Mouse (Mus musculus) retina, postnatal 1 day (tissue): Measurements from ENCODE around the gene Moxd1.
A peak's percentile ranks its signal among the peaks of the same experiment; 100 is the strongest.
"Not testable (repeated sequence)": the region's sequence is repeated elsewhere in the genome, so short reads cannot be mapped to it uniquely, and the experiment has no call there.

Source experiments
- DNase-seq: peaks from one replicate; pipeline ENCODE4 v3.0.0-alpha.2; 2012

The Moxd1 gene

GRCm38 (mm10) chr10:24276211-24276610, 52.9 kb downstream of the Moxd1 start:
- no peak for DNase-seq

DNA sequence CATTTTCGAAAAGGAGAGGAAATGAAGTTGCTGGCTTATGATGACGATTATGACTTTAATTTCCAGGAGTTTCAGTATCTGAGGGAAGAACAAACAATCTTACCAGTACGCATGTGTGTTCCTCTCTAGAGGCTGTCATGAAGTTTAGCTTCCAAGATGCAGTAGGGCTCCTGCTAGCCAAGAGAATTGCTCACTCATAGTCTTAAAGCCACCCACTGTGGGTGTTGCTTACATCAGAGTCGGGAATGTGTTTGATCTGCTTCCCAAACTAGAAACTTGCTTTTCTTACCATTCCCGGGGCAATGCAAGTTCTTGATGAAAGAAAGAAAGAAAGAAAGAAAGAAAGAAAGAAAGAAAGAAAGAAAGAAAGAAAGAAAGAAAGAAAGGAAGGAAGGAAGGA, 59.3 kb downstream of the Moxd1 start:
- no peak for DNase-seq

- DNase-seq, result no peak
These were observed 68.3 kb downstream of the Moxd1 start for GRCm38 (mm10) chr10:24291611-24292010.

DNA sequence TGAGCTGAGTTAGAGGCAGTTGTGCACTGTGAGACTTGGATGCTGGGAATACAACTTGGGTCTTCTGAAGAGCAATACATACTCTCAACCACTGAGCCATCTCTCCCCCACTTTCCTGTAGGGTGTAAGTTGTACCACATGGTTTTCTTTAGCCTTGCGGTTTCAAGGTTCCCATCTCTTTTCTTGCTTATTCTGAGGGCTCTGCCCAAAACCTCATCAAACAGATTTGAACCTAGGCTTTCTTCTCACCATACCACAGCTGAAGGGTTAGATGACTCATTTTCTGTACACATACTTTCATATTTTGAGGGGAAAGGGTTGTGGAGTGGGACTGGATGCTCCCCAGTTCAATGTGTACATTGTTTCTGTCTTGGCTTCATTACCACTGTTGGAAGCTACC, 69.4 kb downstream of the Moxd1 start:
- no peak for DNase-seq

DNA sequence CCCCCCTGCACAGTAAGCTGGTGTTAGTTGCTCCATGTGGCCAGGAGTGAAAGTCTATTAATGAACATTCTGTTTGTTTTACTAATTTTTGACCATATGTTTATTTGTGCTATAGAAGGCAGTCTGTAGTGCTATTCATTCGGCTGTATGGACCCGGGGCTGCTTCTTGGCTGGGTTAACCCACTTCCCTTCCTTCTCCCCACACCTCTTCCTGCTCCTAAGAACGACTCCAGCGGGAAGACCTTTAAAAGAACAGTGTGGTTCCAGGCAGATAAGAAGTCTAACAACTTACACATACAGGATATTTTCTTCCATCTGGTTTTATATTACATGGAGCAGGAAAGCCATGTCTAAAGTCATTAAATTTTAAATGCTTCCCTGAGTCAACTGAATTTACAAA, 73.3 kb downstream of the Moxd1 start:
- DNase-seq, result no peak

- peak; percentile 66 for DNase-seq
These were observed 74.5 kb downstream of the Moxd1 start for GRCm38 (mm10) chr10:24297792-24298191.

DNA sequence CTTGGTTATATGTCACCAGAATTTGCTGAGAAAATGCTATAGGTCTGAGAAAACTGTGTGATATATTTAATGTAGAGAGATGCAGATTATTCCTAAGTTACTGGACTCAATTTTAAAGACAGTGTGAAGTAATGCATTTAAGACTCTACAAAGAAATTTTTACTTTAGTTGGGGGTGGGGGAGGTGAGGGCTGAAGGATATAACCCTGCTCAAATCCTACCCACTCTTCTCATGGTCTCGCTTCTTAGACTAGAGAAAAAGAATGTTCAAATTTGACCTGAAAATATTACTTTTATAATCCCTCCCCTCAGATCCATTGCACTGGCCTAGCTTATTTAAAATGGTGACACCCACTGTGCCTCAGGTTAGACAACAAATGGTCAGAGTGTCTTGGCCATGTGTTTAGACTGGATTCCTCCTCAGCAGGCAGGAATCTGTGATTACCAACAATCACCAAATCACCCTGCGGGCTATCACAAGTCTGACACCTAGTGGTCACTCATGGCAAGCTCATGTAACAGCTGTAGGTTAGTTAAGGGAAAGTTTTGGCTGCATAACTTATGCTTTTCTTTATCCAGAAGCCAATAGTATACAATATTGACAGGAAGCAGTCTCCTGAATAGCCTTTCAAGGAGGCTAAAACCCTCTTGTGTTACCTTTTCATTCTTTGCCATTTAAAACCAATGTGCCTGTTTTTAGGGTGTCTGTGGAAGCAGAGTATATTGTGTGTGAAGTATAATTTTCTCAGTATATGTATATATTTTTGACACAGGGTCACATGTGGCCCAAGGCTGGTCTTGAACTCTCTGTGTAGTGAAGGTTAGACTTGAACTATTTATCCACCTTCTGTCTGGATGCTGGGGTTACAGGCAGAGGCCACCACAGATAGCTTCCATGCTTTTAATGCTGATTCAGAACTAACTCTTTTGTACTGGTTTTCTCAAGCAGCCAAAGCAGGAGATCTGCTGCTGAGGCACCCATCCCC, 75.2 kb downstream of the Moxd1 start:
- DNase-seq, result peak; percentile 79

DNA sequence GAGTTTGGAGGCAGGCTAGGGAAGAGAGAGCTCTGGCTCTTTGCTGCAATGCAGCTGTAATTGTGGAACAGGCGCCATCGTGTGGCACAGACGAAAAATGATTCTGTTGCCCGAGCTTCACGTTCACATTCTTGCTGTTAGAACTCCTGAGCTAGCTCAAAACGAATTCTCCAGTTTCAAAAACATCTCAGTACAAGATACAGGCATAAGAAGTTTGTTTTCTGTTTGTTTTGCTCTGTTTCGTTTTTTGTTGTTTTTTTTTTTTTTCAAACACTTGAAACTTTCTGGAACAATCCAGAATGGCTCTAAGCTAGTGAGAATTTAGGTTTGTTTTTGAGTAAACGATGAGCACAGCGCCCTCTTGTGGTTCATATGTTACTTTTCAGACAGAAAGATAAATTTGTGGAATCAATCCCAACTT, 88.9 kb downstream of the Moxd1 start:
- DNase-seq, result peak; percentile 89

DNA sequence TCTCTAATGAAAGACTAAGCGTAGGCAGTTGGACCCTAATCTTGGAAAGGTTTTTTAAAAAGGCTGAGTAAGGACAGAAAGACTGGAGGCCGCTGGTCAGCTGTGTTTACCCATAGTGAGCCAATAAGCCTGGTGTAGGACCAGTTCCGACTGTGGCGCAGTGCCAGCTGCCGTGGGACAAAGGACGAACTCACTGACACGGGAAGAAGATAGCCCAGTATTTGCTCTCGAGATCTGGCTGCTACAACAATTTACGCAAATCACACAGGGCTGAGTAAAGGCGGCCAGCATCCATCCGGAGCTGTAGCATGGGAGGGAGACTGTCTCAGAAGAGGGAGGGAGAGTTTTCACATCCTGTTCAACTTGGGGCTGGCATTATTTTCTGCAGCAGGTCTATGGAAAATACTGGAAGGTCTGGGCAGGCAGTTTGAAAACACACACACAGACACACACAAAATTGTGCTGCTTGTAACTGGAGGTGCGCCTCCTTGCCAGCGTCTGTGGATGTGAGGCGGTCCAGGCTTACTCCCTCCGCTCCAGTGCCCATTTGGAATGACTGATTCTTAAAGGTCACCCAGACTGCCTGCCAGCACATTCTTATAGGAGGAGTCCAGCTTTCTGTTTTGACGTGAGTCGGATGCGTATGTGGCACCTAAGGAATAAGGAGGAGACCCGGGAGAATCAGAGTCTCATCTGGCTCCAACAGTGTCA, 94.0 kb downstream of the Moxd1 start:
- DNase-seq, result peak; percentile 71

- DNase-seq, result peak; percentile 68
These were observed 97.0 kb downstream of the Moxd1 start for GRCm38 (mm10) chr10:24320326-24320725.

- DNase-seq, result no peak
These were observed 99.7 kb downstream of the Moxd1 start for GRCm38 (mm10) chr10:24323066-24323465.

GRCm38 (mm10) chr10:24327265-24327664, 103.9 kb downstream of the Moxd1 start:
- not testable (repeated sequence) for DNase-seq

- DNase-seq, result no peak
These were observed 109.5 kb downstream of the Moxd1 start for GRCm38 (mm10) chr10:24332799-24333198.

DNA sequence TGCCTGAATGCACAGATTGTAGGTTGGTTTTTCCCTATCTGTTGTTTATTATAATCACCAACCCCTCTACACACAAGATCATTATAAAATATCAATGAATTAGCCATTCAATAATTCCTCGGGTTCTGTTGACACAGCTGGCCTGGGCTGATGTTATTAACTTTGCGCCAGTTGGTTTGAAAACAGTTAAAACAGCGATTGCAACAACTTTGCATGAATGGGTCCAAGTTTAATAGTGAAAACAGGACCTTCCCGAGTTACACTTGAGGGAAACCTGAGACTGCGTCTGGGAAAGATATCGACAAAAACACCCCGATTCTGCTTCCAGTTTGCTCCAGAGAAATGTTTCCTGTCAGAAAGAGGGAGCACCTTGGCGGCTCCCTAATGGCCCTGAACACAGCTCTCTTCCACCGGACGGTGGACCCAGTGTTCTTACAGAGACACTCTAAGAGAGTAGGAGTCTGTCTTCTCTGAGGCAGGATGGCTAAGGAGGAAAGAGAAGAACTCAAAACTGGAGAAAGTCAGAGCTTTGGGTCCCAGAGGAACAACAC, 116.4 kb downstream of the Moxd1 start:
- no peak for DNase-seq

GRCm38 (mm10) chr10:24340551-24341213, 117.4 kb downstream of the Moxd1 start:
- no peak for DNase-seq

- no peak for DNase-seq
These were observed 117.9 kb downstream of the Moxd1 start for GRCm38 (mm10) chr10:24341214-24341589.

- no peak for DNase-seq
These were observed 119.8 kb downstream of the Moxd1 start for GRCm38 (mm10) chr10:24343068-24343467.
